Mouse (Mus musculus) liver, adult 2 months (tissue): ENCODE results near the gene Tdp2.

Experiments used
- CTCF ChIP-seq: fragments of 200-500 bp; IDR thresholded peaks from 2 replicates; pipeline ENCODE4 v1.5.1; 2011; ENCODE audit warnings: low read depth, low read length, control low read depth
- POLR2A ChIP-seq: fragments of 200-500 bp; IDR thresholded peaks from 2 replicates; pipeline ENCODE4 v1.6.1; 2011; ENCODE audit warnings: low read length, control low read depth; ENCODE audit not compliant: insufficient read depth; ENCODE audit errors: extremely low read depth

DNA sequence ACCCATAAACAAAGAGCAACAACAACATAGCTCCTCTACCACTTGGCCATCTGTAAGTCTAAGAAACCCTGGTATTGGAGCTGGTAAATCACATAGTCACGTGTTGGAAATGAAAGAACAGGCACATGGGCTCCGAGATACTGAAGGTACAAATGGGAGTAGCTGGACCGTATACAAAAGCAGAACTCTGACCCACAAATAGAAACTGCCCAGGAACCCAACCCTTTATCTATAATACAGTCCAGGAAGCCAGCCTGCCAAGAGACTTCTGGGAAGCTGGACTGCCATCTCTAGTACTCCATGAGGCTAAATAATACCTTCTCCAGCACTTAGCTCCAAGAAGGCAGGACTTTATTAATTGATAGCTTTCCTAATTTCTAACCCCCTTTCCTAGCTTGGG, 21.1 kb downstream of the Tdp2 start:
- TF ChIP-seq CTCF (no peak), POLR2A (no peak)
